Mouse (Mus musculus) heart, adult 8-10 months (tissue): ENCODE data around the gene Gm49373. TPM values are rescaled to one million over a fixed set of nuclear protein-coding genes. Genes with fewer than 3 reads are reported as not detected.
"Not testable (repeated sequence)": the region's sequence is repeated elsewhere in the genome, so short reads cannot be mapped to it uniquely, and the experiment has no call there.

Source experiments
- DNase-seq: peaks from one replicate; pipeline ENCODE4 v3.0.0; 2022; ENCODE audit warnings: low spot score
- total RNA-seq, 4 experiments: library from RNA; stranded (reverse); gene quantifications; 2 replicates each; pipeline ENCODE4 v1.2.4; 2022

Gm49373 gene
- total RNA-seq, 4 experiments from 2014 or later, result 0.38 TPM; not detected in 3

DNA sequence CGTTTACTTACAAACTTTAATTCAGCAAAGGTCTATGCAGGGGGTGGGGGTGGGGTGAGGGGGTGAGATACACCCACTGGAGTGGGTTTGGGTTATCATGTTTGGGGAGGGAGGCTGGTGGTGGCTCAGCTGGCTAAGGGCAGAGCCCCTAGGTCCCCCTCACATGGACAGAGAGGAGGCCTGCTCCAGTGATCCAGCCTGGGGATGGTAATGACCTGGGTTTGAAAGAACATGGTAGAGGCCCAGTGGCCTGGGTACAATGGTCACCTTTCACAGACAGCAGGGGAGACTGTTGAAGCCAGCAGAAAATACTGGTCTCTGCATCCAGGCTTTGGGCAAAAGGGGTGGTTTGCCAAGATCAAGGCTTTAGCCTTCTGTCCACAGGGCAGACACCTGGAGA is 1.3 kb upstream of the Gm49373 start:
- DNase-seq, result no peak

DNA sequence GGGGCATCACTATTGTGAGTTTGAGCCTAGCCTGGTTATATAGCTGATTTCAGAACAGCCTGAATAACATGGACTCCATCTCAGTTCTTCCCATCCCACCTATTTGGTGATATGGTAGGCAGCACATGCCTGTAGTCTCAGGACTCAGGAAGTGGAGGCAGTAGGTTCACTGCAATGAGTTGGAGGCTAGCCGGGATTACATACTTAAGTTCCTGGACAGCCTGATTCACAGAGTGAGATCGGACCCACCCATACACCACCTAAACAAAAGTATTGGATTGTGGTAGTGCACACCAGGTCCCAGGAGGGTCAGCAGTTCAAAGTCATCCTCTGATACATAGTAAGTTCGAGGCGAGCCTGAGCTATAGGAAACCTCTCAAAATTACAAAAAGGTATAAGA is 255 bp downstream of the Gm49373 start:
- DNase-seq, result no peak

DNA sequence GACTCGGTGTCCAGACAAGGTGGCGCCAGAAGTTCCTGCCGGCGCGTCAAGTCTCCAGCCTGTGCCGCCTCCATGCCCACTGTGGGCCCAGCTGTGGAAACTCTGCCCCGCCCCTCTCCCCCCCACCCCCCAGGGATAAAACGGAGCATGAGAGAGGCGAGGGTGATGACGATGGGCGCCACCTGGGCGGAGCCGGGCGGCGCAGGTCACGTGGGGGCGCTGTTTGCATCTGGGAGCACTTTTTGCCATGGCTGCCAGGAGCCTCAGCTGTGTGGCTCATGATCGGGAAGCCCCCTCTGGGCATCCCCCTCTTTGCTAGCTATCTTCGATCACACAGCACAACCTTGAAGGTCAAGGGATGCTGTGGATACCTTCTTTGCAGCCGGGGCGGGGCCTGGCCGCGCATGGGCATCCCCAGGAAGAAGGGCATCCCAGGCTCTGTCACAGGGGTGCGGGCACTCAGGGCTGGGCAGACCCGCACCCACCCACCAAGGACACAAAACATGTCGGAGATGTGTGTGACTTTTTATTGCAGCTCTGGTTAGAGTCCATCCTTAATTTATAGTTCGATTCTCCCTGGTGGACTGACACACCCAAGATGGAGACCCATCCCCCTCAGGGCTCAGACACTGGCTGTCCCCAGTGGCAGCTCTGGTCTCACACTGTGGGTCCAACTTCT is 5.8 kb downstream of the Gm49373 start, which contains the start of gene Zglp1:
Gene Zglp1, minus strand, starts transcription at position 88 of the 679 bp plus-strand sequence.
- DNase-seq, result no peak

DNA sequence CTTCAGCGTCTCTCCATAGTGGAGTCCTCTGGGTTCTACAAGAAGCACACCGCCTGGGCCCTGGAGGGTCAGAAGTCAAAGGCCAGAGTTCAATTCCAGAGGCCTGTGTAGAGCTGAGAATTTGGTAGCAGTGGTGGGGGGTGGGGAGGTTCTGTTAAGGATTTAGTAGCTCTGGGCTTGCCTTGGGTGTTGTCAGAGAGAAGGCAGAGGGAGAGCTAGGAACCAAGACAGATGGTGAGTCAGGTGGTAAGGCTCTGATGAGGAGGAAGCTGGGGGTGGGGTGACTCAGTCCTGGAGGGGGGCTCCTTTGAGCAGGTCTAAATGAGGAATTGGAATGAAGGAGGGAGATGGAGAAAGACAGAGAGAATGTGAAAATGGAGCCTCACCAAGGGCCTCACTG is 10.0 kb downstream of the Gm49373 start:
- DNase-seq, result no peak

DNA sequence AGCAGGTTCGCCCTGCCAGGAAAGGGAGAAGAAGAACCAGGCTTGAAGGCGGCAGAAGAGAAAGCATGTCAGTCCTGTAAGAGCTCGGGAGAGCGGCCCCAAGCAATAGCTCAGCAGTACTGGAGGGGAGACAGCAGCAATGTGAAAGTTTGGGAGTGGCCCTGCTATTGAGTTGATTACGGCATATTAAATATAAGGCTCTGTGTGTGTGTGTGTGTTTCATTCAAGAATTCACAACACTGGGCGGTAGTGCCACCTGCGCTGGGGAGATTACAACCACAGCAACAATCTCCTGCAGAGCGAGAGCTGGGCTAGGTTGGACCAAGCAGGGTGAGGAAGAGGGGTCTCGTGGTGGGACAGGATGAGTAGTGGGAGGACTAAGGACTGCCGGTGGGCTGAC is 21.3 kb downstream of the Gm49373 start:
- DNase-seq, result no peak

DNA sequence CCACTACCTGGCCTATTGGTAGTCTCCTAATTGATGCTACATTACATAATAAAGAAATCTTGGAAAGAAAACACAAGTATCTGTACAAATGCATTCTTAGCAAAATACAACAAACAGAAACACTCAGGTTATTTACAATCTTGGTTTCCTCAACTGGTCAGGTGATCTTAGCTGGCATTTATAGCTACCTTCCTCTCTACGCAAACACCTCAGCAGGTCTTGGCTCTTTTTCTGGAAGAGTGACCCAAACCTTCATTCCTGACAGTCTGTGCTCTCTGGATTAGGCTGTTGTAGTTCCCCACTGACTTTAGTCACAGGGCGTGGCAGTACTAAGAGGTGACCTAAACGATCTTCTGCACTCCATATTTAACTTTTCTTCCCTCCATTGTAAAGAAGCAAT is 27.7 kb downstream of the Gm49373 start:
- DNase-seq, result no peak

DNA sequence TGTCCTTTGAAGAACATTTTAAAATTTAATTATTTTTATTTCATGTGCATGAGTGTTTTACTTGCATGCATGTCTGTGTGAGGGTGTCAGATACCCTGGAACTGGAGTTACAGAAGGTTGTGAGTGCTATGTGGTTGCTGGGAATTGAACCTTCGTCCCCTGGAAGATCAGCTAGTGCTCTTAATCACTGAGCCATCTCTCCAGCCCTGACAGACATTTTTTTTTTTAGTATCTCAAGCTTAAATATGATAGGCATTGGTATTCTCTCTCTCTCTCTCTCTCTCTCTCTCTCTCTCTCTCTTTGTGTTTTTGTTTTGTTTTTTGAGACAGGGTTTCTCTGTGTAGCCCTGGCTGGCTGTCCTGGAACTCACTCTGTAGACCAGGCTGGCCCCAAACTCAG is 28.1 kb downstream of the Gm49373 start:
- not testable (repeated sequence) for DNase-seq

DNA sequence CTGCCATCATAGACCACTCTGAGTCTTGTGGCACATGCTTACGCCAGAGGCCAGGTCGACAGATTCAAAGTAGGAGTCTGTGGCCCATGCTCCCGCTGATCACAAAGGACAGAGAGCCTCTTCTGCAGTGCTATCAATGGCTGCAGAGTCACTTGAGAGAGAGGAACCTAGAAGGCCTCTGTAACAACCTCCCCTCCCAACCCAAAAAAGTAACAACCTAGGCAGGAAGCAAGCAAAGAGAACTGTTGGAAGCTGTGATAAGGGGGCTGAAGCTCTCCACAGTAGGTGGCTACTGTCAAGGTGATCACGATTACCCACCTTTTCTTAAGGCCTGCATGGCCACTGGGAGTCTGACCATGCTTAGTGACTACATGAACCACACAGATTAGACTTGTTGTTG is 29.3 kb downstream of the Gm49373 start:
- no peak for DNase-seq

DNA sequence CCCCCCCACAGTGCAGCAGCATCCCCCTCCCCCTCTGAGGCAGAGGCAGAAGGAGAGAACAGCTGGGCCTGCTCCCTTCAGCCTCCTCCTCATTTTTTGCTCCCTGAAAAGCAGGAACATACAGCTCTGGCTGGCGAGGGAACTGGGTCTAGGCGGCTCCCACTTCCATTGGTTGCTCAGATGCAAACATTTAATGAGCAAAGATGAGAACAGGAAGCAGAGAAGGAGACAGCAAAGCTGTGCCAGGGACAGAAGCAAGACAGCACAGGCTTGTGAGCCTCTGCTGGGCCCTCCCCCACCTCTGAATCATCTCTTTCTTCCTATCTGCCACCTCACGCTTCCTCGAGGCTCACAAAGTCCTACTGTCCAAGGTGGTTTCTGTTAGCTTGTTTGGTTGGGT is 31.6 kb downstream of the Gm49373 start:
- DNase-seq, result no peak

DNA sequence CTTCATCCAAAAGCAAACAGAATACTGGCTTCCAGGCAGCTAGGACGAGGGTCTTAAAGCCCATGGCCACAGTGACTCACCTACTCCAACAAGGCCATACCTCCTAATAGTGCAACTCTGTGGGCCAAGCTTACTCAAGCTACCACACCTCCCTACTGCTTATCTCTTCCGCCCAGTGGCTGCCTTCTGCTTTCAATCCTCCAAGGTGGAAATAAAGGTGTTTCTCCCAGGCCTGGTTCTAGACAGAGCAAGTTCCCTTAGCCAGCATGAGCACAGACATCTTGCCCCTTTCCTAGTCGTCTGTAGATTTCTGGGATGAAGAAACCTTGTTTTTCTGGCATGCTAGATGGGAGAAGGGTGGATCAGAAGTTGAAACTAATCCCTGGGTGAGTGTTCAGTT is 33.1 kb downstream of the Gm49373 start:
- DNase-seq, result no peak

DNA sequence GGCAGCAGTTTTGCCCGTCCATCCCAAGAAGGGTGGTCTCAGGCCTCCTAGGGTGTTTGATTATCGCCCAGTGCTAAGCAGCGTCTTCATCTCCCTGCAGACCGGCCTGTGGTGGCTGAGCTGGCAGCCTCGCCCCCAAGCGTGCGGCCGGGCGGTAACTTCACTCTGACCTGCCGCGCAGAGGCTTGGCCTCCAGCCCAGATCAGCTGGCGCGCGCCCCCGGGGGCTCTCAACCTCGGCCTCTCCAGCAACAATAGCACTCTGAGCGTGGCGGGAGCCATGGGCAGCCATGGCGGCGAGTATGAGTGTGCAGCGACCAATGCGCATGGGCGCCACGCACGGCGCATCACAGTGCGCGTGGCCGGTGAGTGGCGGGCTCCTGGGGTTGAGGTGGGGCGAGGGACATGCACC is 35.4 kb downstream of the Gm49373 start:
- DNase-seq, result no peak

DNA sequence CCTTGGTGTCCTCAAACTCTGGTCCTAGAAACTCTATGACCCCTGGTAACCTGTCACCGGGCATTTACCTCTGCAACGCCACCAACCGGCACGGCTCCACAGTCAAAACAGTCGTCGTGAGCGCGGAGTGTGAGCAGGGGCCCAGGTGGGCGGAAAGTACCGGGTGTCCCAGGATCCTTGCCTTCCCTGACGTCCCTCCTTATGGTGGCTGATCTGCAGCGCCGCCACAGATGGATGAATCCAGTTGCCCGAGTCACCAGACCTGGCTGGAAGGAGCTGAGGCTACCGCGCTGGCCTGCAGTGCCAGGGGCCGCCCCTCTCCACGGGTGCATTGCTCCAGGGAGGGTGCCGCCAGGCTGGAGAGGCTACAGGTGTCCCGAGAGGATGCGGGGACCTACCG is 36.2 kb downstream of the Gm49373 start:
- DNase-seq, result no peak

DNA sequence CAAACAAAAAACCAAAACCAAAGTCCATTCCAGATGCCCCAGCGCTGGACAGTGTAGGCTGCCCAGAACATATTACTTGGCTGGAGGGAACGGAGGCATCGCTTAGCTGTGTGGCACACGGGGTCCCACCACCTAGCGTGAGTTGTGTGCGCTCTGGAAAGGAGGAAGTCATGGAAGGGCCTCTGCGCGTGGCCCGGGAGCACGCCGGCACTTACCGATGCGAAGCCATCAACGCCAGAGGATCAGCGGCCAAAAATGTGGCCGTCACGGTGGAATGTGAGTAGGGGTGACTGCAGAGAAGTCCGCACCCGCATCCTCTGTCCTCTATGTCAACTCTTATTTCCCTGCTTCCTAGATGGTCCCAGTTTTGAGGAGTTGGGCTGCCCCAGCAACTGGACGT is 36.7 kb downstream of the Gm49373 start:
- DNase-seq, result no peak

DNA sequence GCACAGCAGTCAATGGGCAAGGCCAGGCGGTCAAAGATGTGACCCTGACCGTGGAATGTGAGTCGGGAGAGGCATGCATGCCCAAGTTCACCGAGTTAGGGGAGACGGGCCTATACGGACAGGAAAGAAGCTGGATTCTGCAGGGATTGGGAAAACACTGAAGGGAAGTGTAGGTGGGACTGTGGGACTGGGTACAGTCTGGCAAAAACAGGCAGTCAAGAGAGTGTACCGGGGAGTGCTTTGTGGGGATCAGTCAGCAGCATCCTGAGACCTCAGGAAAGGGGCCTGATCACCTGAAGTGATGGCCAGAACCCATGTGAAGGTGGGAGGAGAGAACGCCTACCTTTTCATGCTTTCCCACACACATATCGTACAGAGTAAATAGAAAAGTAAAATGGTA is 37.3 kb downstream of the Gm49373 start:
- DNase-seq, result no peak

DNA sequence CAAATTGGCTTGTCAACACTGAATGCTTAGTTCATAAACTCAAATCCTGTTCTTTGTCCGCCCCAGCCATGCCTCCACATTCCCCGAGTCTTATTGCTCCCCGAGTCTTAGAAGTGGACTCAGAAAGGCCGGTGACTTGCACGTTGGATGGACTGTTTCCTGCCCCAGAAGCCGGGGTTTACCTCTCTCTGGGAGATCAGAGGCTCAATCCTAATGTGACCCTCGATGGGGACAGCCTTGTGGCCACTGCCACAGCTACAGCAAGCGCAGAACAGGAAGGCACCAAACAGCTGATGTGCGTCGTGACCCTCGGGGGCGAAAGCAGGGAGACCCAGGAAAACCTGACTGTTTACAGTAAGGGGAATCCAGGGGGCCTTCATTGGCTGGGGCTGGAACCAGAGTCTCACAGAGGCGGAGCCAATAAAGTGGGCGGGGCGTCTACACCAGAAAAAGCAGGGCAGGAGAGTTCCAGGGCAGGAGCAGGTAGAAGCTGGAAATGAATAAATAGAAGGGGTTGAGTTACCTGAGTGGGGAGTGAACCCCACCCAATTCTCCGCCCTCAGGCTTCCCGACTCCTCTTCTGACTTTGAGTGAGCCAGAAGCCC is 38.3 kb downstream of the Gm49373 start:
- no peak for DNase-seq

DNA sequence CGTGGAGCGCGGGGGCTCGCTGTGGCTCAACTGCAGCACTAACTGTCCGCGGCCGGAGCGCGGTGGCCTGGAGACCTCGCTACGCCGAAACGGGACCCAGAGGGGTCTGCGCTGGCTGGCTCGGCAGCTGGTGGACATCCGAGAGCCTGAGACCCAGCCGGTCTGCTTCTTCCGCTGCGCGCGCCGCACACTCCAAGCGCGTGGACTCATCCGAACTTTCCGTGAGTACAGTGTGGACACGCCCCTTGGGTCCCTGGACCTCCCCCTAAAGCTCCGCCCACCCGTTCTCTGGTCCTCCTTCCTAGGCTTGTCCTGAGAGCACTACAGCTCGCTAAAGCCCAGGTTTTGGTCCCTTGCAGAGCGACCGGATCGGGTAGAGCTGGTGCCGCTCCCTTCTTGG is 39.8 kb downstream of the Gm49373 start:
- DNase-seq, result peak; percentile 87

DNA sequence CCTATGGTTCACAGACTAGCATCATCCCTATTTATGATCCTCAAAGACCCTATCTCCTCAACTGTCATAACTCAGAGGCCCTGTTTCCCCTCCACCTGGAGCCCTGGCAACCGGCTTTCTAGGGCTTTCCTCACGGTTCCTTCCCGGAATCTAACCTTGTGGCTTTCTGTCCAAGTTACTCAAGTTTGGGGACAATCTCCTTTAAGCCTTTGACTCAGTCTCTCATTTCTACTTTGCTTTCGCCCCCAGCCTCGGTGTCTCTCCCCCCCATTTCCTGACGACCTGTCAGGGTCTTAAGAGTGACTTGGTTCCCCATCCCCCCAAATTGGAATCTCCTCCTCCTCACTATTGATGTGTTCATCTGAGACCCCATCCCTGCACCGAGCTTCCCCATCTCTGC is 40.4 kb downstream of the Gm49373 start:
- DNase-seq, result no peak

DNA sequence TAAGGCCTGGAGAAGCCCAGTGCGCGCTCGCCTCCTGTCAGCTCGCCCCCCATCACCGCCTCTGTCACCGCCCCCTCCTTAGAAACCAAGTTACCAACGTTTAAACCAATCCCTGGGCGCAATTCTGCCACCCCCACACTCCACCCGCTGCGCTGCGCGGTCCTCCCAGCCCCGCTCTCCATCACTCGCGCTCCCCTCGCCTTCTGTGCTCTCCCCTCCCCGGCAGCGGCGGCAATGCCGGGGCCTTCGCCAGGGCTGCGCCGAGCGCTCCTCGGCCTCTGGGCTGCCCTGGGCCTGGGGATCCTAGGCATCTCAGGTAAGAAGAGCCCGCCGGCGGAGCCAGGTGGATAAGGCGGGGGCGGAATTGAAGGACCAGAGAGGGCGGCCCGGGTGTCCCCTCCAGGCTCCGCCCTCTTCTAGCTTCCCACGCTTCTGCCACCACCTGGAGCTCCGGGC is 41.0 kb downstream of the Gm49373 start, which contains the start of gene Icam5:
Gene Icam5, plus strand, starts transcription at position 178 of the 456 bp plus-strand sequence.
- no peak for DNase-seq

DNA sequence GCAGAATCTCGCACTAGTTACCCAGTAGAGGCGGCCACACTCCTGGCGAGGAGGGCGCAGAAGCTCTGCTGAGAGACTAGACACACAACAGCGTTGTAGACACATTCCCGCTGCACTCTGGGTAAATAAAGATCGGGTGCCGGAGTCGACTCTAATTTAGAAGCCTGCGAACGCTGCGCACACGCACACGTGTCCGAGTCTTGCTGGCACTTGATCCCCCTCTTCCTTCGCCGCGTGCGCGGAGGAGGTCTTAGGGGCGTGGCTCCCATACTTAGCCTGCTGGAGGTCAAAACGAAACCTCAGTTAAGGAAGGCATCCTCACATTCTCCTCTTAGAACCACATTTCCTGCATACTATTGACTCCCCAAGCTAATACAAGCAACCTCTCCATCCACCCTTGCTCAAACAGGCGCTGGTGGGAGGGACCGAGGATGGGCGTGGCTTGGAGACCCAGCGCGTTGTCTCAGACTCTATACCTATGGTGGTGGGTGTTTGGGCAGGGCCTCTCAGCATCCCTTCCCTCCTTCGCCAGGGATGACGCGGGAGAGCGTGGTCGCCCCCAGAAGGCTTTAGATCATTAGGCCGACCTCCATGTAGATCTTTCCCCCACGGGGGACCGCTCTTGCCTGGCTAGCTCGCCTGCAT is 41.5 kb downstream of the Gm49373 start:
- peak; percentile 61 for DNase-seq

DNA sequence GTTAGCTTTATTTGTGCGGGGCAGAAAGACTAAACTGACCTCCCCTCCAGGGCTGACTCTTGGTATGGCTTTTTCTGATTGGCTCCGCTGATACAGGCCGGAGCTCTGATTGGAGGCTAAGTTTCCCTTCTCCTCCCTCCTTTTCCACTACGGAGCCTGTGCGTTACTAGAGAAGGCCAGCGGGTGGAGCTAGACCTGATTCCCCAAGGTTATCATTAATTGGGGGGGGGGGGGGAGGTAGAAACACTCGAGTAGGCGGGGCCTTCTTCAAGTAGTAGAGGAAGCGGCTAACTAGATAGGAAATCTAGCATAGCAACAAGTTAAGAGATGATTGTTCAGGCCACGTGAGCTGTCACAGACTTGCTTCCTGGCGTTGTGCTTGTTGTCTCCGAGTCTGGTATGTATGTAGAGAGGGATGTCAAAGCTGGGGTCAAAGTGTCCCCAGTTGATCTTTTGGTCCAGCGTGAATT is 42.1 kb downstream of the Gm49373 start:
- peak; percentile 90 for DNase-seq

DNA sequence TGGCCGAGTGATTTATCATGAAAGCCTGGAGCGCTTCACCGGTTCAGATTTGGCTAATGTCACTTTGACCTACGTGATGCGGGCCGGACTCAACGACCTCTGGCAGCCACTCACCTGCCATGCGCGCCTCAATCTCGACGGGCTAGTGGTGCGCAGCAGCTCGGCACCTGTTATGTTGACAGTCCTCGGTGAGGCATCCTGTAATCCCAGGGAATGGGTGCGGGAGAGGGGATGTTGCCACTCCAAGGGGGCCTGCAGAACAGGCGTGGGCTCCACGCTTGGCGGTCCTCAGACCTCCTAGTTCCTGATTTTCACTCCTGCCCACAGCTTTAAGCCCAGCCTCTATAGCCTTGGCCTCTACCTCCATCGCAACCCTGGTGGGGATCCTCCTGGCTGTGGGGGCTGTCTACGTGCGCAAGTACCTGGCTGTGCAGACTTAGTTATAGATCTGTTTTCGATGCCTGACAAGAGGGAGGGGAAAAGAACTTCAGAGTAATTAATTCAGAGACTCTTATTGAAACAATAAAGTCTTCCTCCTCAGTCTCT is 42.8 kb downstream of the Gm49373 start:
- DNase-seq, result no peak

DNA sequence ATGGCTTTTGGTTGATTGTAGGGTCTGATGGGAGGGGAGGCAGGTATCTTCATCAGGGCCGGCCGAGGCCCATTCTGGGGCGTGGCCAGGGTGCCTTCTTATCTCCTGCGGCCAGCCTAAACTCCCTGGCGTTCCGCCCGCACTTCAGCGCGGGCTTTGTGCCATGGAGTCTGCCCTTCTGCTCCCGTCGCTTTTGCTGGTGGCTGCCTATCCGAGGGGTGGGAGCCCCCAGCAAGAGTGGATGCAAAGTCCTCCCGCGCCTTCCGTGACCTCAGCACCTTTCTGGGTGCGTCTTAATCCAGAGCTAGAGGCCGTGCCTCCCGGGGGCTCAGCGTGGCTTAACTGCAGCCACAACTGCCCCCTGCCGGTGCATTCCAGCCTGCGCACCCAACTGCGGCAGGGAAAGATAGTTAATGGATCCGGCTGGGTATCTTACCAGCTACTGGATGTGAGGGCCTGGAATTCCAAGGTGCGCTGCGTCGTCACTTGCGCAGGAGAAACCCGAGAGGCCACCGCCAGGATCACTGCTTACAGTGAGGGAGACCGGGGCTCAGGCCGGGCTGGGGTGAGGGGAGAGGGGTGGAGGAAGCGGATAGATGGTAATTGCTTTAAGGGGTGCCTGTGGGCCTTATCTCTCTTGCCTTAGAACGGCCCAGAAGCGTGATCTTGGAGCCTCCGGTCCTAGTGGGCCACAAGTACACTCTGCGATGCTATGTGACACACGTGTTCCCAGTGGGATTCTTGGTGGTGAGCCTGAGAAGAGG is 43.4 kb downstream of the Gm49373 start, which contains the start of gene Icam4:
Gene Icam4, plus strand, starts transcription at position 83 of the 764 bp plus-strand sequence.
- peak; percentile 81 for DNase-seq
